Mouse (Mus musculus): Measurements from ENCODE around the gene Defb38. TPM values are rescaled to one million over a fixed set of nuclear protein-coding genes. Genes with fewer than 3 reads are reported as not detected.

The Defb38 gene
- polyA plus RNA-seq (2012; rRNA removed), result not detected in 2 replicates

DNA sequence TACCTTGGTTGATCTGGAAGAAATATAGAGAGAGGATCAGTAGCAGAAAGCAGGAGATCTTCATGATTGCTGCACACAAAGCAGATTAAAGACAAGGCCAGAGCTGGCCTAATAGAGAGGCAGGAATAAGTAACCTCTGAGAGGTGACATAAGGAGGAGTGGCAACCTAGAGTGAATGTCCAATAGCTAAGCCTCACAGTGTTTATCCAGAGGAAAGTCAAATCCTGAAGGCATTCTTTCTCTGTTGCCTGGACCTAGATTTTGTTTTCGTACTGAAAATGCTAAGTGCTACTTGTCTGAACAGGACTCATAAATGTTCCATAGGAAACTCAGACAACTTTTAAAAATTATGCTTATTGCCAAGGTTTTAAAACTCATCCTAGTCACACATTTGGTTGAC, at the start of gene Defb38:
TSS of gene Defb38 (minus strand) at position 101 of the 400 bp plus-strand sequence.
- no peak for TF ChIP-seq CTCF (IDR thresholded peaks at IDR 0.05; ENCODE audit: extremely low read depth, insufficient read length, insufficient replicate concordance, low read depth, low read length)
- TF ChIP-seq POLR2A (IDR thresholded peaks at IDR 0.05; ENCODE audit: low read depth, low read length), result no peak
- H3K4me3 ChIP-seq (ENCODE audit: low read depth, low read length), result no peak within 1 kb of the TSS
- no peaks in the 10 kb centered on the region for H3K36me3 ChIP-seq (ENCODE audit: control insufficient read depth, insufficient read depth, low read length)
- H3K27ac ChIP-seq (ENCODE audit: insufficient read depth, low read depth, low read length), result no peak within 1 kb of the TSS
- H3K27me3 ChIP-seq (ENCODE audit: control insufficient read depth, insufficient read depth, low read length), result no peaks in the 10 kb centered on the region
- WGBS, result 94% methylated on average over 1 of the region's 1 CpGs
- H3K4me1 ChIP-seq (ENCODE audit: control insufficient read depth, insufficient read depth, insufficient read length, low read length), result no peaks in the 10 kb centered on the region

DNA sequence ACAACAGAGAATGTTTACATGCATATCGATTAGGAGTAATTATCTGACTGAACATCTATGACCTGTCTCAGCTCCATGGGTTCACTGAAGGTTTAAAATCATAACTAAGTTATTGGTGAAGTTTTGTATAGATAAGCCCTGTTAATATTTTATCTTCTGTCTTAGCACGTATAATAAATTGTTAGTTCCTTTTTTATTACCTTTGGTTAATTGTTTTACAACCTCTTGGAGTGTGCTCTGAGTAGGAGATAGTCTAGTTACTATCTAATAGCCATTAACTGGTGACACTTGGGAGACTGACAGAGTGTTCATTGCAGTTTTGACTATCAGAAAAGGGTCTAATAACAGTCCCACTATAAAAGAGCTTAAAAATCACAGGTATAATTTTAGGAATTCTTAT, 39.6 kb upstream of the Defb38 start:
- Histone ChIP-seq H3K27me3 (ENCODE audit: control insufficient read depth, insufficient read depth, low read length) (no peaks in the 10 kb centered on the region), H3K27ac (ENCODE audit: insufficient read depth, low read depth, low read length) (no peak overlapping the region), H3K4me3 (ENCODE audit: low read depth, low read length) (no peak overlapping the region), H3K36me3 (ENCODE audit: control insufficient read depth, insufficient read depth, low read length) (no peaks in the 10 kb centered on the region), H3K4me1 (ENCODE audit: control insufficient read depth, insufficient read depth, insufficient read length, low read length) (no peaks in the 10 kb centered on the region)
- WGBS, result 25% methylated on average over 2 of the region's 2 CpGs
- TF ChIP-seq POLR2A (IDR thresholded peaks at IDR 0.05; ENCODE audit: low read depth, low read length) (no peak), CTCF (IDR thresholded peaks at IDR 0.05; ENCODE audit: extremely low read depth, insufficient read length, insufficient replicate concordance, low read depth, low read length) (no peak)

DNA sequence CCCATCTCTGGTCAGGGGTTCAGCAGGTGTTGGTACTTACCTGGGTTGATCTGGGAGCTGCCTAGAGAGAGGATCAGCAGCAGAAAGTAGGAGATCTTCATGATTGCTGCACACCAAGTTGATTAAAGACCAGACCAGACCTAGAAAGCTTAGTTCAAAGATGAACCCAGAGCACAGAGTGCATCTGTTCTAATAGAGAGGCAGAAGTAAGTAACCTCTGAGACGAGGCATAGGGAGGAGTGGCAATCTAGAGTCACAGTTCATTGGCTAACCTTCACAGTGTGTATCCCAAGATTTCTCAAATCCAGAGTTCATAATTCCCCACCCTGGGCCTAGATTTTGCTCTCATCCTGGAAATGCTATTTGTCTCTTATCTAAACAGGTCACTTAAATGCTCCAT, 38.3 kb upstream of the Defb38 start, which contains the start of gene Defb39:
TSS of gene Defb39 (minus strand) at position 101 of the 400 bp plus-strand sequence.
- TF ChIP-seq CTCF (IDR thresholded peaks at IDR 0.05; ENCODE audit: extremely low read depth, insufficient read length, insufficient replicate concordance, low read depth, low read length) (no peak), POLR2A (IDR thresholded peaks at IDR 0.05; ENCODE audit: low read depth, low read length) (no peak)
- H3K4me3 ChIP-seq (ENCODE audit: low read depth, low read length), result no peak within 1 kb of the TSS
- no peaks in the 10 kb centered on the region for H3K27me3 ChIP-seq (ENCODE audit: control insufficient read depth, insufficient read depth, low read length)
- no peak within 1 kb of the TSS for H3K27ac ChIP-seq (ENCODE audit: insufficient read depth, low read depth, low read length)
- WGBS, result 78% methylated on average over 1 of the region's 1 CpGs
- H3K4me1 ChIP-seq (ENCODE audit: control insufficient read depth, insufficient read depth, insufficient read length, low read length), result no peaks in the 10 kb centered on the region
- H3K36me3 ChIP-seq (ENCODE audit: control insufficient read depth, insufficient read depth, low read length), result no peaks in the 10 kb centered on the region

DNA sequence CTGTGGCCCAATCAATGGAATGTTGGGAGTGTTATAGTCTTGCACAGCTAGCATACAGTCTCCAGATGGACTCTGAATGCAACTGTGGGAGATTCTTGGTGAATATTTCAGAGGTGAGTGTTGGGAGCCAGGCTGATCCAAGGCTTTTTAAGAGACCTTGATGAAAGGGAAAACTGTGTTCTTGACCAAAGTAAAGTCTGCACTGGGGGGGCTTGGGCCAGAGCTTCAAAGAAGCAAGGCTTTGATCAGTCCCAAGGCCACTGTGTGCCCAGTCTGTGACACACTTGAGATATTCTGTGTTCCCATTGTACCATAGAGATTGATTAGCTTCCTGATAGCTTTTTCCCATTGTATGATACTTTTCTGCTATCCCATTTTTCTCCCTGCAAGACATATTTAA, 36.5 kb upstream of the Defb38 start:
- H3K27ac ChIP-seq (ENCODE audit: insufficient read depth, low read depth, low read length), result no peak overlapping the region
- TF ChIP-seq CTCF (IDR thresholded peaks at IDR 0.05; ENCODE audit: extremely low read depth, insufficient read length, insufficient replicate concordance, low read depth, low read length) (no peak), POLR2A (IDR thresholded peaks at IDR 0.05; ENCODE audit: low read depth, low read length) (no peak)

DNA sequence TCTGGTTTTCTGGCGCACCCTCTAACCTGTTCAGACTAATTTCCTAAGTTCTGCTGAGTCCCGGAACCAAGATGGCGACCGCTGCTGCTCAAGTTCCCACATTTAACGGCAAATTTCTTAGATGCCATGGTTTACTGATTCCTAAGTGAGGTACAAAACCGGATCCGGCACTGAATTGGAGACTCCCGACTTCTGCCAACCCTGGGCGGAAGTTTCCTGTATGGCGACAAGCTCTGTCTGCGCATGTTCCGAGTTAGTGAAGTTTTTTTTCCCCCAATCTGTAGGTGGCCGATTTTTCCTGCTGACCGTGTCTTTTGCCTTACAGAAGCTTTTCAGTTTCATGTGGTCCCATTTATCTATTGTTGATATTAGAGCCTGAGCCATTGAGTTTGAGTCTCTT, 18.9 kb upstream of the Defb38 start:
- no peaks in the 10 kb centered on the region for H3K27me3 ChIP-seq (ENCODE audit: control insufficient read depth, insufficient read depth, low read length)
- TF ChIP-seq POLR2A (IDR thresholded peaks at IDR 0.05; ENCODE audit: low read depth, low read length) (no peak), CTCF (IDR thresholded peaks at IDR 0.05; ENCODE audit: extremely low read depth, insufficient read length, insufficient replicate concordance, low read depth, low read length) (no peak)
- no peak overlapping the region for H3K4me3 ChIP-seq (ENCODE audit: low read depth, low read length)
- no peaks in the 10 kb centered on the region for H3K4me1 ChIP-seq (ENCODE audit: control insufficient read depth, insufficient read depth, insufficient read length, low read length)
- WGBS, result 93% methylated on average over 14 of the region's 14 CpGs
- no peaks in the 10 kb centered on the region for H3K36me3 ChIP-seq (ENCODE audit: control insufficient read depth, insufficient read depth, low read length)
- H3K27ac ChIP-seq (ENCODE audit: insufficient read depth, low read depth, low read length), result no peak overlapping the region

More for the DNA sequence above, 36.5 kb upstream of the Defb38 start:
- Histone ChIP-seq H3K4me1 (ENCODE audit: control insufficient read depth, insufficient read depth, insufficient read length, low read length) (no peaks in the 10 kb centered on the region), H3K36me3 (ENCODE audit: control insufficient read depth, insufficient read depth, low read length) (no peaks in the 10 kb centered on the region), H3K4me3 (ENCODE audit: low read depth, low read length) (no peak overlapping the region), H3K27me3 (ENCODE audit: control insufficient read depth, insufficient read depth, low read length) (no peaks in the 10 kb centered on the region)

Other genes starting within 250 kb of the Defb38 start
- not detected in 2 replicates for gene Defb40, start 48.3 kb downstream of the Defb38 start, polyA plus RNA-seq (2012; rRNA removed)
- not detected in 2 replicates for gene Defb37, start 35.5 kb downstream of the Defb38 start, polyA plus RNA-seq (2012; rRNA removed)
- not detected in 2 replicates for gene Defb39, start 38.2 kb upstream of the Defb38 start, polyA plus RNA-seq (2012; rRNA removed)
- gene Defb12, start 88.3 kb upstream of the Defb38 start, polyA plus RNA-seq (2012; rRNA removed), result not detected in 2 replicates
- not detected in 2 replicates for gene Defb34, start 97.2 kb upstream of the Defb38 start, polyA plus RNA-seq (2012; rRNA removed)
- gene Gm45826, start 114.2 kb upstream of the Defb38 start, polyA plus RNA-seq (2012; rRNA removed), result not detected in 2 replicates
- not detected in 2 replicates for gene Defb14, start 167.8 kb upstream of the Defb38 start, polyA plus RNA-seq (2012; rRNA removed)
- gene Defb4, start 172.1 kb upstream of the Defb38 start, polyA plus RNA-seq (2012; rRNA removed), result not detected in 2 replicates
- gene Defb6, start 198.9 kb upstream of the Defb38 start, polyA plus RNA-seq (2012; rRNA removed), result not detected in 2 replicates
- not detected in 2 replicates for gene Defb46, start 213.3 kb upstream of the Defb38 start, polyA plus RNA-seq (2012; rRNA removed)
- gene Defb5, start 221.0 kb upstream of the Defb38 start, polyA plus RNA-seq (2012; rRNA removed), result not detected in 2 replicates

All from small intestine, adult 2 months (tissue).